Mouse (Mus musculus) bone marrow, adult 2 months (tissue): ENCODE results near the gene Krt32. TPM values are rescaled to one million over a fixed set of nuclear protein-coding genes. Genes with fewer than 3 reads are reported as not detected.

Experiments
- H3K27ac ChIP-seq: fragments of 200-500 bp; 2 replicates; pipeline ENCODE4 v1.5.1; 2012; ENCODE audit warnings: low read depth, mild to moderate bottlenecking, control low read depth, inconsistent platforms, low read length; ENCODE audit not compliant: control insufficient read depth, poor library complexity, insufficient read depth
- H3K4me1 ChIP-seq: fragments of 200-500 bp; 2 replicates; pipeline ENCODE4 v1.6.1; 2011; ENCODE audit warnings: low read length; ENCODE audit not compliant: control insufficient read depth, insufficient read depth
- H3K4me3 ChIP-seq: fragments of 200-500 bp; replicated peaks from 2 replicates; pipeline ENCODE3; 2011; ENCODE audit warnings: mild to moderate bottlenecking, low read depth, low read length, control low read depth; ENCODE audit not compliant: control insufficient read depth
- CTCF ChIP-seq: fragments of 200-500 bp; IDR thresholded peaks from 2 replicates; pipeline ENCODE4 v1.5.1; 2011; ENCODE audit warnings: low read length, control low read depth; ENCODE audit not compliant: control insufficient read depth, insufficient read depth
- POLR2A ChIP-seq: fragments of 200-500 bp; IDR thresholded peaks from 2 replicates; pipeline ENCODE4 v1.6.1; 2011; ENCODE audit warnings: low read depth, mild to moderate bottlenecking, control low read depth, low read length, borderline replicate concordance; ENCODE audit not compliant: control insufficient read depth
- WGBS: fragments of 180-500 bp; shearing (Covaris S2); methylation state at CpG from one replicate; pipeline ENCODE4 v1.1.7; 2018; 5-methylcytosine and 5-hydroxymethylcytosine counted together
- polyA plus RNA-seq: library from polyadenylated mRNA; stranded (reverse); fragments of >200 nt; gene quantifications from 2 replicates; pipeline ENCODE4 v1.2.4, GENCODE M21; 2011; ENCODE audit warnings: low replicate concordance; ENCODE audit not compliant: missing spikeins, insufficient read depth, insufficient read length

The Krt32 gene
- polyA plus RNA-seq, 1 experiment = not detected

GRCm38 (mm10) chr11:100105576-100106122, 17.6 kb upstream of the Krt32 start, which contains the start of gene Krt36:
TSS of gene Krt36 (minus strand) at chr11:100105626.
- WGBS = 73% methylated on average over 6 of the region's 6 CpGs
- TF ChIP-seq POLR2A = no peak
- no peak for TF ChIP-seq CTCF
- Histone ChIP-seq H3K4me1 (no peaks in the 10 kb centered on the region), H3K27ac (no peak within 1 kb of the TSS), H3K4me3 (no peak within 1 kb of the TSS)

- no peak overlapping the region for H3K27ac ChIP-seq
- no peak overlapping the region for H3K4me3 ChIP-seq
- no peak for TF ChIP-seq POLR2A
- TF ChIP-seq CTCF = no peak
- H3K4me1 ChIP-seq = no peaks in the 10 kb centered on the region
- 63% methylated on average over 15 of the region's 15 CpGs for WGBS
Measured at GRCm38 (mm10) chr11:100102693-100103429, 14.8 kb upstream of the Krt32 start.

- no peak overlapping the region for H3K4me3 ChIP-seq
- no peaks in the 10 kb centered on the region for H3K4me1 ChIP-seq
- TF ChIP-seq CTCF (no peak), POLR2A (no peak)
- 71% methylated on average over 4 of the region's 4 CpGs for WGBS
- H3K27ac ChIP-seq = no peak overlapping the region
Measured at GRCm38 (mm10) chr11:100100391-100100790, 12.4 kb upstream of the Krt32 start.

- Histone ChIP-seq H3K27ac (no peak overlapping the region), H3K4me3 (no peak overlapping the region), H3K4me1 (no peaks in the 10 kb centered on the region)
- no peak for TF ChIP-seq CTCF
- TF ChIP-seq POLR2A = no peak
- WGBS = 70% methylated on average over 9 of the region's 9 CpGs
Measured at GRCm38 (mm10) chr11:100097819-100098218, 9.8 kb upstream of the Krt32 start.

GRCm38 (mm10) chr11:100096141-100096540, 8.1 kb upstream of the Krt32 start, which contains the start of gene Krt35:
TSS of gene Krt35 (minus strand) at chr11:100096241.
- TF ChIP-seq POLR2A = no peak
- TF ChIP-seq CTCF = no peak
- WGBS = 84% methylated on average over 9 of the region's 9 CpGs

GRCm38 (mm10) chr11:100088378-100089025, 476 bp upstream of the Krt32 start:
- no peak overlapping the region for H3K4me3 ChIP-seq
- WGBS = 64% methylated on average over 7 of the region's 7 CpGs
- no peak overlapping the region for H3K27ac ChIP-seq
- no peak for TF ChIP-seq POLR2A
- no peak for TF ChIP-seq CTCF
- no peaks in the 10 kb centered on the region for H3K4me1 ChIP-seq

More at GRCm38 (mm10) chr11:100096141-100096540, 8.1 kb upstream of the Krt32 start, which contains the start of gene Krt35:
- no peak within 1 kb of the TSS for H3K27ac ChIP-seq
- H3K4me3 ChIP-seq = no peak within 1 kb of the TSS
- H3K4me1 ChIP-seq = no peaks in the 10 kb centered on the region

- Histone ChIP-seq H3K4me1 (no peaks in the 10 kb centered on the region), H3K27ac (no peak overlapping the region), H3K4me3 (no peak overlapping the region)
- TF ChIP-seq POLR2A (no peak), CTCF (no peak)
- 34% methylated on average over 1 of the region's 1 CpGs for WGBS
Measured at GRCm38 (mm10) chr11:100073873-100074272, 14.2 kb downstream of the Krt32 start.
